Mouse (Mus musculus): ENCODE results near the gene Unk. TPM values are rescaled to one million over a fixed set of nuclear protein-coding genes. Genes with fewer than 3 reads are reported as not detected.

Unk gene
- polyA plus RNA-seq, 1 experiment from 2014 or later = 33.1 TPM

DNA sequence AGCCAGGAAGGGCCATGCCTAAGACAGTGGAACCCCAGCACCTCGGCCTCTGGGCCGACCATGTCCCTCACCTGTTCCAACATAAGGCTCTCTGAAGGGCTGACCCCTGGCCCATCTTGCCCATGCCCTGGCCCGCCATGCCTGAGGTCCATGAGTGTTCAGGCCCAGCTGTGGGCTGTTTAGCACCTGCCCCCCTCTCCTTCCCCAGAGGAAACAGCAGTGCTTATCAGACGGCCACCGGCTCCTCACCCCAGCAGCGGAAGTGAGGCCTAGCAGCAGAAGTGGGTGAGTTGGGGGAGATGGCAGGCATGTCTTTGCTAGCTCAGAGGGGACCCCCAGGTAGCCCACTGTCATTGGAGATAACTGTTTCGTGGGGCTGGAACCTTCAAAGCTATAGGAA lies 46.7 kb downstream of the Unk start:
- Histone ChIP-seq H3K4me1 (replicated peaks) (peaks cover 23% of the 10 kb centered on the region), H3K27ac (replicated peaks) (no peak overlapping the region), H3K36me3 (peaks cover 33% of the 10 kb centered on the region), H3K9ac (no peak overlapping the region), H3K27me3 (no peaks in the 10 kb centered on the region), H3K9me3 (no peaks in the 10 kb centered on the region), H3K4me3 (no peak overlapping the region), H3K4me2 (no peak overlapping the region)
- WGBS = 79% methylated on average over 7 of the region's 7 CpGs
- no peak for ATAC-seq (ENCODE audit: low read depth)

DNA sequence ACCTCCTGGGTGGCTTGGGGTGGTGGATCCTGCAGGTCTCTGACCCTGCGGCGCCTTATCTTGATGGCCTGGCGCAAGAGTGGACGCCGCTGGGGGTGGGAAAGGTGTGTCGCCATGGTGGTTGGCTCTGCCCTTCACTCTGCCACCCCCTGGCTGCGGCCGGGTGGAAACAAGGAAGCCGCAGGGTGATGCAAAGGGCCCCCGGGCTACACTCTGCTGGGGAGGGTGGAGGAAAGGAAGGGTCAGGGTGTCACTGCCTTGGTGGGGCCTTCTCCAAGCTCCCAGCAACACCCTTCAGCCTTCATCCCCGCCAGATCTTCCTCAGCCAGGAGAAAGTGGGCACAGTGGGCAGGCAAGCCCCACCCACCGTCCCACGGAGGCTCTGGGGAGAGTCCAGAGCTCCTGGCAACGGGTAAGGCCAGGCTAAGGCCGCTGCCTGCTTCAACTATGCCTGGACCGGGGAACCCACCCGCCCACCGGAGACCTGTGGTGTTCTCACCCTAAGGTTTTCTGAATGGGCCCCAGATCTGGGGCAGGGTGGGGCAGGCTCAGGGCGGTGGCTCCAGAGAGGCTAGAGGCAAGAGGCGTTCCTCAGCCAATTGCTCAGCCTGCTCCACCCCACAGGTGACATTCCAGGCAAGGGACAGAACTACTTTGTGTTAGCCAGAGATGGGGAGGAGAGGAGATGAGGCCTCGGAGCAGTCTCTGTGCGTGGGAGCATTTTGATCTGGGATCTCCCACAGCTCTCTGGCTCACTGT lies 47.5 kb downstream of the Unk start, which contains the start of gene Unc13d:
Gene Unc13d, minus strand, starts transcription at position 516 of the 759 bp plus-strand sequence.
- Histone ChIP-seq H3K27ac (replicated peaks) (peak within 1 kb of the TSS; percentile 46; the same call in 1 of the 2 replicates), H3K9me3 (no peaks in the 10 kb centered on the region), H3K9ac (peak within 1 kb of the TSS; percentile 69), H3K27me3 (no peaks in the 10 kb centered on the region), H3K36me3 (peaks cover 41% of the 10 kb centered on the region), H3K4me2 (peak within 1 kb of the TSS; percentile 59), H3K4me3 (peak within 1 kb of the TSS; percentile 31), H3K4me1 (replicated peaks) (peaks cover 23% of the 10 kb centered on the region)
- ATAC-seq (ENCODE audit: low read depth) = no peak
- WGBS = 70% methylated on average over 22 of the region's 22 CpGs

DNA sequence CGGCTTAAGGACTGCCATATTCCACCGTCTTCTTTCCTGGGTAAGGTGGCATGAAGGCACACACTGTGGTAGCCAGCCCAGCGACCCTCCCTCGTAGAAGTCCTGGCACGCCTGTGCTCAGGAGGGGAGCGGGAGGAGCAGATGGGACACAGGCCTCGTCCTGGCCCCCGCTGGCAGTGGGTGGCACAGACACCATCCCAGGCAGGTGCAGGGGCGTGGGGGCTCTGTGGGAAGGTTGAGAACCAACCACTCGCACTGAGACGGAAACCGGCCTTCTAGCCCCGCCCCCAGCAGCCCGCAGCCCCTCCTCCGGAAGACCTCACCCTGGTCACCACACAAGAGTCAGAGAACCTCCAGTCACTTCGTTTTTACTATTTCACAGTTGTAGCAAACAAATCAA lies 48.1 kb downstream of the Unk start:
- peak overlapping the region; percentile 69 for H3K9ac ChIP-seq
- peak overlapping the region; percentile 31 for H3K4me3 ChIP-seq
- peak; percentile 53 for ATAC-seq (ENCODE audit: low read depth)
- H3K4me1 ChIP-seq (replicated peaks) = peaks cover 23% of the 10 kb centered on the region
- H3K27ac ChIP-seq (replicated peaks) = no peak overlapping the region
- H3K27me3 ChIP-seq = no peaks in the 10 kb centered on the region
- 8% methylated on average over 16 of the region's 16 CpGs for WGBS
- no peaks in the 10 kb centered on the region for H3K9me3 ChIP-seq
- peaks cover 46% of the 10 kb centered on the region for H3K36me3 ChIP-seq
- peak overlapping the region; percentile 59 for H3K4me2 ChIP-seq

- WGBS = 25% methylated on average over 10 of the region's 10 CpGs
- Histone ChIP-seq H3K9ac (peak overlapping the region; percentile 47; the same call in 1 of the 2 replicates), H3K36me3 (peaks cover 51% of the 10 kb centered on the region), H3K9me3 (no peaks in the 10 kb centered on the region), H3K27me3 (no peaks in the 10 kb centered on the region), H3K4me1 (replicated peaks) (peaks cover 23% of the 10 kb centered on the region), H3K27ac (replicated peaks) (peak overlapping the region; percentile 46; the same call in 1 of the 2 replicates), H3K4me2 (peak overlapping the region; percentile 59), H3K4me3 (no peak overlapping the region)
- no peak for ATAC-seq (ENCODE audit: low read depth)
These were observed 48.7 kb downstream of the Unk start for GRCm38 (mm10) chr11:116078676-116079320.

DNA sequence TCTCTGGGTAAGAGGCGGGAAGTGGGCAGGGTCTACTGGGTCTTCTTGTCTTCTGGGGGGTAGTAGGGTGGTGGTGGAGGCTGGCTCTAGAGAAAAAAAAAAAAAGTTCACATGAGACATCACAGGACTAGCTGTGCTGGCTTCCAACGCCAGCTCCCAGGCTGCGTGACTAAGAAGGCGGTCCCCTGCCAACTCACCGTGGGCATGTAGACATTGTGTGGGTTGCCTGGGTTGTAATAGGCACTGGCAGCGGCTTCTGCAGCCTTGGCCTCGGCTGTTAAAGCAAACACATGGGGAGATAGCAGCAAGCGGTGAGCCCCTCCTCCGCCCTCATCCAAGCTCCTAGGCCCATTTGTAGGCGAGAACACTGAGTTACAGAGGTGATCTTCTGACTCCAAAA lies 49.4 kb downstream of the Unk start:
- 74% methylated on average over 10 of the region's 10 CpGs for WGBS
- Histone ChIP-seq H3K36me3 (peaks cover 59% of the 10 kb centered on the region), H3K27ac (replicated peaks) (no peak overlapping the region), H3K4me2 (no peak overlapping the region), H3K4me3 (no peak overlapping the region), H3K9me3 (no peaks in the 10 kb centered on the region), H3K27me3 (no peaks in the 10 kb centered on the region), H3K4me1 (replicated peaks) (peaks cover 23% of the 10 kb centered on the region), H3K9ac (no peak overlapping the region)
- no peak for ATAC-seq (ENCODE audit: low read depth)

GRCm38 (mm10) chr11:116081081-116081480 lies 51.0 kb downstream of the Unk start:
- H3K4me3 ChIP-seq = no peak overlapping the region
- WGBS = 75% methylated on average over 6 of the region's 6 CpGs

DNA sequence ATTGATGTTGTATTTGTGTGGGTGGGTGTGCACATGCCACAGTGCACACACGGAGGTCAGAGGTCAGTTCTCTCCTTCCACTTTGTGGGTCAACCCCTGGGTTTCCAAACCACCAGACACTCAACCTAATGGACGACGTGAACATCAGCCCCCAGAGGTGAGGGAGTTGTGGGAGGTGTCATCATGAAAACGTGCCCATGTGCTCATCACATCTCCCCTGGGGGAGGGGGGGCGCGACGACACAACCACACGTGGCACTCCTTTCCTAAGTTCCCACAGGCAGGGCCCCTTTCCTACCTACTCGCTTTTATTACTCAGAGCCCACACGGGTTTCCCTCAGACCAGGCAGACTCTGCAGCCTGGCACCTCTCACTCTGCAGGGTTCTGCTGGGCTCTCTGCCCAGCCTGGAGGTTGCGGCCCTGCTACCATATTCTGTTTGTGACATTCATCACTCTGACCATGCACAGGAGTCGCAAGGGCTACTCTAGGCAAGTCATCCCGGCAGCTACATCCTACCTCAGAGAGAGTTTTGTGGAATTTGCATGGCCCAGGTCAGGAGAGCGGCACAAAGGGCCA lies 53.1 kb downstream of the Unk start:
- no peaks in the 10 kb centered on the region for H3K9me3 ChIP-seq
- ATAC-seq (ENCODE audit: low read depth) = no peak
- H3K27me3 ChIP-seq = no peaks in the 10 kb centered on the region
- no peak overlapping the region for H3K4me2 ChIP-seq
- peaks cover 59% of the 10 kb centered on the region for H3K36me3 ChIP-seq
- peaks cover 28% of the 10 kb centered on the region for H3K4me1 ChIP-seq (replicated peaks)
- H3K27ac ChIP-seq (replicated peaks) = no peak overlapping the region
- WGBS = 93% methylated on average over 14 of the region's 14 CpGs
- H3K4me3 ChIP-seq = no peak overlapping the region
- no peak overlapping the region for H3K9ac ChIP-seq

More at GRCm38 (mm10) chr11:116081081-116081480, 51.0 kb downstream of the Unk start:
- H3K36me3 ChIP-seq = peaks cover 59% of the 10 kb centered on the region
- H3K27ac ChIP-seq (replicated peaks) = no peak overlapping the region
- ATAC-seq (ENCODE audit: low read depth) = no peak
- no peak overlapping the region for H3K4me2 ChIP-seq
- H3K4me1 ChIP-seq (replicated peaks) = peaks cover 32% of the 10 kb centered on the region
- H3K9ac ChIP-seq = no peak overlapping the region
- no peaks in the 10 kb centered on the region for H3K9me3 ChIP-seq
- no peaks in the 10 kb centered on the region for H3K27me3 ChIP-seq

DNA sequence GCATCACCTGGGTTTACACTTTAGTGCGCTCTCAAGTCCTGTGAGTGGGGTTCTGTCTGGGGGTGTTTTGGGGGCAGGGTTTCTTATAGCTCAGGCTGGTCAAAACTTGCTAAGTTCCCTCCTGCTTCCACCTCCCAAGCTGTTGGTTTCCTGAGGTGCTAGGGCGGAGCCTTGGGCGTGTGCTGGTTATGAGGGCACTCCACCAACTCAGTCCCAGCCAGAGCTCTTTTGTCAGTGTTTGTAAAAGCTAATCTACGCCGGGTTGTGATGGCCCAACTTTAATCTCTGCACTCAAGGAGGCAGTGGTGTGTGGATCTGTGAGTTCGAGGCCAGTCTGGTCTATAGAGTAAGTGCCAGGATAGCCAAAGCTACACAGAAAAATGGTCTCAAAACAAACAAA lies 54.0 kb downstream of the Unk start:
- Histone ChIP-seq H3K4me2 (no peak overlapping the region), H3K4me3 (no peak overlapping the region), H3K27me3 (no peaks in the 10 kb centered on the region), H3K27ac (replicated peaks) (no peak overlapping the region), H3K36me3 (peaks cover 53% of the 10 kb centered on the region), H3K4me1 (replicated peaks) (peaks cover 19% of the 10 kb centered on the region), H3K9ac (no peak overlapping the region), H3K9me3 (no peaks in the 10 kb centered on the region)
- ATAC-seq (ENCODE audit: low read depth) = no peak
- 94% methylated on average over 6 of the region's 6 CpGs for WGBS

GRCm38 (mm10) chr11:116086258-116087193 lies 56.4 kb downstream of the Unk start, which contains the start of gene Wbp2:
TSS of gene Wbp2 (minus strand) at chr11:116086995.
- Histone ChIP-seq H3K27me3 (no peaks in the 10 kb centered on the region), H3K27ac (replicated peaks) (peak within 1 kb of the TSS; percentile 81), H3K4me3 (peak within 1 kb of the TSS; percentile 49), H3K9me3 (no peaks in the 10 kb centered on the region), H3K9ac (peak within 1 kb of the TSS; percentile 64), H3K4me1 (replicated peaks) (peaks cover 18% of the 10 kb centered on the region), H3K36me3 (peaks cover 29% of the 10 kb centered on the region), H3K4me2 (peak within 1 kb of the TSS; percentile 56)
- peak; percentile 96 for ATAC-seq (ENCODE audit: low read depth)
- WGBS = 5% methylated on average over 36 of the region's 43 CpGs

- Histone ChIP-seq H3K4me3 (peak overlapping the region; percentile 49), H3K9me3 (no peaks in the 10 kb centered on the region), H3K4me2 (peak overlapping the region; percentile 56), H3K27ac (replicated peaks) (peak overlapping the region; percentile 74), H3K36me3 (peaks cover 20% of the 10 kb centered on the region), H3K27me3 (no peaks in the 10 kb centered on the region), H3K9ac (peak overlapping the region; percentile 61), H3K4me1 (replicated peaks) (peaks cover 18% of the 10 kb centered on the region)
- peak; percentile 81 for ATAC-seq (ENCODE audit: low read depth)
- WGBS = 4% methylated on average over 31 of the region's 31 CpGs
These were observed 57.3 kb downstream of the Unk start for GRCm38 (mm10) chr11:116087194-116088130.

All from neural tube, embryonic 13.5 days (tissue).